Mouse (Mus musculus): ENCODE results near the gene Col24a1. TPM values are rescaled to one million over a fixed set of nuclear protein-coding genes. Genes with fewer than 3 reads are reported as not detected.

Gene Col24a1
- polyA plus RNA-seq, 1 experiment from 2014 or later: 5.7 TPM

- Histone ChIP-seq H3K36me3 (ENCODE audit: control insufficient read depth, insufficient read depth, low read length) (no peaks in the 10 kb centered on the region), H3K4me1 (ENCODE audit: control insufficient read depth, insufficient read depth, low read length) (no peaks in the 10 kb centered on the region; the same call in 1 of the 2 replicates), H3K9me3 (ENCODE audit: control insufficient read depth, low read depth, low read length) (no peaks in the 10 kb centered on the region), H3K27ac (ENCODE audit: low read length) (no peak overlapping the region), H3K27me3 (ENCODE audit: control insufficient read depth, insufficient read depth, low read length) (no peaks in the 10 kb centered on the region), H3K4me2 (replicated peaks; ENCODE audit: low read depth, low read length) (no peak overlapping the region), H3K9ac (replicated peaks; ENCODE audit: low read depth, low read length) (no peak overlapping the region), H3K4me3 (ENCODE audit: low read depth, low read length) (no peak overlapping the region)
- no peak for ATAC-seq (ENCODE audit: insufficient number of reproducible peaks, insufficient read depth, low FRiP score, low read depth)
- 72% methylated on average over 8 of the region's 8 CpGs for WGBS
These were observed 39.4 kb downstream of the Col24a1 start for GRCm38 (mm10) chr3:145331642-145332041.

GRCm38 (mm10) chr3:145334046-145334445 is 41.8 kb downstream of the Col24a1 start:
- no peaks in the 10 kb centered on the region; the same call in 1 of the 2 replicates for H3K4me1 ChIP-seq (ENCODE audit: control insufficient read depth, insufficient read depth, low read length)
- no peak overlapping the region for H3K4me2 ChIP-seq (replicated peaks; ENCODE audit: low read depth, low read length)
- WGBS: 74% methylated on average over 3 of the region's 3 CpGs
- H3K9ac ChIP-seq (replicated peaks; ENCODE audit: low read depth, low read length): no peak overlapping the region
- no peaks in the 10 kb centered on the region for H3K9me3 ChIP-seq (ENCODE audit: control insufficient read depth, low read depth, low read length)
- no peak for ATAC-seq (ENCODE audit: insufficient number of reproducible peaks, insufficient read depth, low FRiP score, low read depth)
- no peak overlapping the region for H3K27ac ChIP-seq (ENCODE audit: low read length)
- no peaks in the 10 kb centered on the region for H3K36me3 ChIP-seq (ENCODE audit: control insufficient read depth, insufficient read depth, low read length)
- H3K27me3 ChIP-seq (ENCODE audit: control insufficient read depth, insufficient read depth, low read length): no peaks in the 10 kb centered on the region
- H3K4me3 ChIP-seq (ENCODE audit: low read depth, low read length): no peak overlapping the region

GRCm38 (mm10) chr3:145337161-145337560 is 44.9 kb downstream of the Col24a1 start:
- H3K9ac ChIP-seq (replicated peaks; ENCODE audit: low read depth, low read length): no peak overlapping the region
- no peak for ATAC-seq (ENCODE audit: insufficient number of reproducible peaks, insufficient read depth, low FRiP score, low read depth)
- H3K27ac ChIP-seq (ENCODE audit: low read length): no peak overlapping the region
- WGBS: 65% methylated on average over 2 of the region's 2 CpGs
- H3K36me3 ChIP-seq (ENCODE audit: control insufficient read depth, insufficient read depth, low read length): no peaks in the 10 kb centered on the region
- H3K9me3 ChIP-seq (ENCODE audit: control insufficient read depth, low read depth, low read length): no peaks in the 10 kb centered on the region
- no peaks in the 10 kb centered on the region for H3K27me3 ChIP-seq (ENCODE audit: control insufficient read depth, insufficient read depth, low read length)
- no peaks in the 10 kb centered on the region for H3K4me1 ChIP-seq (ENCODE audit: control insufficient read depth, insufficient read depth, low read length)
- H3K4me3 ChIP-seq (ENCODE audit: low read depth, low read length): no peak overlapping the region
- H3K4me2 ChIP-seq (replicated peaks; ENCODE audit: low read depth, low read length): no peak overlapping the region

- 69% methylated on average over 10 of the region's 10 CpGs for WGBS
These were observed 47.7 kb downstream of the Col24a1 start for GRCm38 (mm10) chr3:145339851-145340499.

GRCm38 (mm10) chr3:145348690-145349089 is 56.4 kb downstream of the Col24a1 start:
- Histone ChIP-seq H3K9me3 (ENCODE audit: control insufficient read depth, low read depth, low read length) (no peaks in the 10 kb centered on the region), H3K9ac (replicated peaks; ENCODE audit: low read depth, low read length) (no peak overlapping the region), H3K36me3 (ENCODE audit: control insufficient read depth, insufficient read depth, low read length) (no peaks in the 10 kb centered on the region), H3K27ac (ENCODE audit: low read length) (no peak overlapping the region), H3K4me3 (ENCODE audit: low read depth, low read length) (no peak overlapping the region), H3K4me1 (ENCODE audit: control insufficient read depth, insufficient read depth, low read length) (no peaks in the 10 kb centered on the region), H3K4me2 (replicated peaks; ENCODE audit: low read depth, low read length) (no peak overlapping the region), H3K27me3 (ENCODE audit: control insufficient read depth, insufficient read depth, low read length) (no peaks in the 10 kb centered on the region)
- 93% methylated on average over 3 of the region's 3 CpGs for WGBS
- no peak for ATAC-seq (ENCODE audit: insufficient number of reproducible peaks, insufficient read depth, low FRiP score, low read depth)

More at GRCm38 (mm10) chr3:145339851-145340499, 47.7 kb downstream of the Col24a1 start:
- Histone ChIP-seq H3K36me3 (ENCODE audit: control insufficient read depth, insufficient read depth, low read length) (no peaks in the 10 kb centered on the region), H3K27me3 (ENCODE audit: control insufficient read depth, insufficient read depth, low read length) (no peaks in the 10 kb centered on the region), H3K4me2 (replicated peaks; ENCODE audit: low read depth, low read length) (no peak overlapping the region), H3K9me3 (ENCODE audit: control insufficient read depth, low read depth, low read length) (no peaks in the 10 kb centered on the region), H3K4me1 (ENCODE audit: control insufficient read depth, insufficient read depth, low read length) (no peaks in the 10 kb centered on the region), H3K4me3 (ENCODE audit: low read depth, low read length) (no peak overlapping the region), H3K27ac (ENCODE audit: low read length) (no peak overlapping the region), H3K9ac (replicated peaks; ENCODE audit: low read depth, low read length) (no peak overlapping the region)
- ATAC-seq (ENCODE audit: insufficient number of reproducible peaks, insufficient read depth, low FRiP score, low read depth): no peak

GRCm38 (mm10) chr3:145353951-145354350 is 61.7 kb downstream of the Col24a1 start:
- Histone ChIP-seq H3K4me3 (ENCODE audit: low read depth, low read length) (no peak overlapping the region), H3K36me3 (ENCODE audit: control insufficient read depth, insufficient read depth, low read length) (no peaks in the 10 kb centered on the region), H3K27ac (ENCODE audit: low read length) (no peak overlapping the region), H3K27me3 (ENCODE audit: control insufficient read depth, insufficient read depth, low read length) (no peaks in the 10 kb centered on the region), H3K9me3 (ENCODE audit: control insufficient read depth, low read depth, low read length) (no peaks in the 10 kb centered on the region), H3K4me1 (ENCODE audit: control insufficient read depth, insufficient read depth, low read length) (no peaks in the 10 kb centered on the region), H3K9ac (replicated peaks; ENCODE audit: low read depth, low read length) (no peak overlapping the region), H3K4me2 (replicated peaks; ENCODE audit: low read depth, low read length) (no peak overlapping the region)
- WGBS: 92% methylated on average over 3 of the region's 3 CpGs
- no peak for ATAC-seq (ENCODE audit: insufficient number of reproducible peaks, insufficient read depth, low FRiP score, low read depth)

- Histone ChIP-seq H3K9me3 (ENCODE audit: control insufficient read depth, low read depth, low read length) (no peaks in the 10 kb centered on the region), H3K4me3 (ENCODE audit: low read depth, low read length) (no peak overlapping the region), H3K27me3 (ENCODE audit: control insufficient read depth, insufficient read depth, low read length) (no peaks in the 10 kb centered on the region), H3K36me3 (ENCODE audit: control insufficient read depth, insufficient read depth, low read length) (no peaks in the 10 kb centered on the region), H3K27ac (ENCODE audit: low read length) (no peak overlapping the region), H3K9ac (replicated peaks; ENCODE audit: low read depth, low read length) (no peak overlapping the region), H3K4me1 (ENCODE audit: control insufficient read depth, insufficient read depth, low read length) (no peaks in the 10 kb centered on the region), H3K4me2 (replicated peaks; ENCODE audit: low read depth, low read length) (no peak overlapping the region)
- 51% methylated on average over 6 of the region's 6 CpGs for WGBS
- peak; percentile 71 for ATAC-seq (ENCODE audit: insufficient number of reproducible peaks, insufficient read depth, low FRiP score, low read depth)
These were observed 64.7 kb downstream of the Col24a1 start for GRCm38 (mm10) chr3:145356865-145357487.

- no peaks in the 10 kb centered on the region for H3K36me3 ChIP-seq (ENCODE audit: control insufficient read depth, insufficient read depth, low read length)
- H3K9me3 ChIP-seq (ENCODE audit: control insufficient read depth, low read depth, low read length): no peaks in the 10 kb centered on the region
- no peak overlapping the region for H3K9ac ChIP-seq (replicated peaks; ENCODE audit: low read depth, low read length)
- no peak overlapping the region for H3K27ac ChIP-seq (ENCODE audit: low read length)
- H3K27me3 ChIP-seq (ENCODE audit: control insufficient read depth, insufficient read depth, low read length): no peaks in the 10 kb centered on the region
- no peak for ATAC-seq (ENCODE audit: insufficient number of reproducible peaks, insufficient read depth, low FRiP score, low read depth)
- no peak overlapping the region for H3K4me2 ChIP-seq (replicated peaks; ENCODE audit: low read depth, low read length)
- WGBS: 32% methylated on average over 3 of the region's 3 CpGs
- H3K4me3 ChIP-seq (ENCODE audit: low read depth, low read length): no peak overlapping the region
- H3K4me1 ChIP-seq (ENCODE audit: control insufficient read depth, insufficient read depth, low read length): no peaks in the 10 kb centered on the region
These were observed 73.0 kb downstream of the Col24a1 start for GRCm38 (mm10) chr3:145365227-145365626.
